Mouse (Mus musculus) embryonic facial prominence, embryonic 14.5 days (tissue): ENCODE results near the gene Olfr1336. TPM values are rescaled to one million over a fixed set of nuclear protein-coding genes. Genes with fewer than 3 reads are reported as not detected.
"Not testable (repeated sequence)": the region's sequence is repeated elsewhere in the genome, so short reads cannot be mapped to it uniquely, and the experiment has no call there.

ENCODE experiments used
- ATAC-seq: fragments of 200-750 bp; cut with Nextera tagmentation; 2 replicates; pipeline ENCODE4 v1.8.0; 2017; ENCODE audit warnings: low read depth, moderate number of reproducible peaks, moderate TSS enrichment
- DNase-seq: peaks from one replicate; pipeline ENCODE4 v3.0.0-alpha.2; 2015; ENCODE audit warnings: low spot score
- H3K27ac ChIP-seq: fragments of 300-500 bp; sonication (generic); replicated peaks from 2 replicates; pipeline ENCODE4 v1.5.1; 2014; ENCODE audit warnings: low read depth, mild to moderate bottlenecking, low read length, moderate library complexity
- H3K27me3 ChIP-seq: fragments of 300-500 bp; sonication (generic); replicated peaks from 2 replicates; pipeline ENCODE4 v1.6.1; 2014; ENCODE audit warnings: low read length; ENCODE audit not compliant: control insufficient read depth, insufficient read depth
- H3K36me3 ChIP-seq: fragments of 300-500 bp; sonication (generic); 2 replicates; pipeline ENCODE4 v1.6.1; 2014; ENCODE audit warnings: low read length, mixed read lengths; ENCODE audit not compliant: control insufficient read depth, insufficient read depth
- H3K4me1 ChIP-seq: fragments of 300-500 bp; sonication (generic); 2 replicates; pipeline ENCODE4 v1.6.1; 2014; ENCODE audit warnings: antibody characterized with exemption, low read length; ENCODE audit not compliant: control insufficient read depth, insufficient read depth
- H3K4me2 ChIP-seq: fragments of 300-500 bp; sonication (generic); 2 replicates; pipeline ENCODE4 v1.6.1; 2014; ENCODE audit warnings: low read depth, mild to moderate bottlenecking, low read length, moderate library complexity, mixed read lengths
- H3K4me3 ChIP-seq: fragments of 300-500 bp; sonication (generic); 2 replicates; pipeline ENCODE4 v1.5.1; 2014; ENCODE audit warnings: low read depth, mild to moderate bottlenecking, low read length
- H3K9ac ChIP-seq: fragments of 300-500 bp; sonication (generic); 2 replicates; pipeline ENCODE4 v1.6.1; 2014; ENCODE audit warnings: low read depth, mild to moderate bottlenecking, low read length, moderate library complexity, mixed read lengths
- H3K9me3 ChIP-seq: fragments of 300-500 bp; sonication (generic); 2 replicates; pipeline ENCODE4 v1.6.1; 2016; ENCODE audit warnings: low read length; ENCODE audit not compliant: control insufficient read depth
- WGBS: fragments of 180-500 bp; shearing (Covaris S2); extraction: QIAGEN DNeasy Blood & Tissue Kit; methylation state at CpG from one replicate; pipeline ENCODE4 v1.1.7; 2014; 5-methylcytosine and 5-hydroxymethylcytosine counted together
- polyA plus RNA-seq: library from polyadenylated mRNA; unstranded; fragments of >200 nt; fragmentation: Nextera tagmentation; extraction: Ambion mirVana; gene quantifications from 2 replicates; pipeline ENCODE4 v1.2.1, GENCODE M21; 2014

Olfr1336 gene
- polyA plus RNA-seq, 1 experiment from 2014 or later: 0.06 TPM

DNA sequence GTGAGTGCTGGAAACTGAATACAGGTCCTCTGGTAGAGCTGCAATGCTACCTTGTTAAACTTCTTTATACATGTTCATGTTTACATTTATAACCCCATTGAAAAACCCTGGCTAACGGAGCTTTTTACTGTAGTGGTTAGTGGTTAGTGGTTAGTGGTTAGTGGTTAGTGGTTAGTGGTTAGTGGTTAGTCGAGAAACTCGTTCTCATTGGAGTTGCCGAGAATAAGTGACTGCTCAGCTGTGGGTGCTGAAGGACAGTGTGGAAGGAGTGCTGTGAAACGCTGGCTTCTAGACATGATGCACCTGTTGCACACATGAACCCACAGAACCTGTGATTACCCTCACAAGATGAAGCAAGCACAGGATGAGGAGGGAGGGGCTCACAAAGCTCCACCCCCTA lies 8.2 kb upstream of the Olfr1336 start:
- Histone ChIP-seq H3K4me2 (no peak overlapping the region), H3K27me3 (no peaks in the 10 kb centered on the region), H3K27ac (no peak overlapping the region), H3K4me1 (no peaks in the 10 kb centered on the region), H3K36me3 (no peaks in the 10 kb centered on the region), H3K4me3 (no peak overlapping the region), H3K9ac (no peak overlapping the region), H3K9me3 (peaks cover 8% of the 10 kb centered on the region; the same call in 1 of the 2 replicates)
- WGBS: 81% methylated on average over 5 of the region's 5 CpGs
- ATAC-seq (no peak), DNase-seq (no peak)

DNA sequence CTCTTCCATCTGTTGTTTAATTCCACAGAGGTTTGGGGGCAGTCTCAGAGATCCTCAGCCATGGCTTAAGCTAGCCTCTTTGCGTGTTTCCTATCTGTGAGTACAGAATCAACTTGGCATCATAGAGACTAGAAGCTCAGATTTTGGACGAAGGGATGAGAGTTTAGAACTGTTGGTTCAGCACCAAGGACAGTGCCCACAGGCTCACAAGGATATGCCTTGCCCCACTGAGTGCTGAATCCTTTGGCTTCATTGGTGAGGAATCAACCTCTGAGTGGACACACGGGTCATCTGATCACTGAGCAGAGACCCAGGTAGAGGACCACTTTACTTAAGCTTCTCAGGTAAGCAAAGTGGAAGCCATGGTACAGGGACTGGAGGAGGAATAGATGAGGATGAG lies 431 bp downstream of the Olfr1336 start:
- WGBS: 53% methylated on average over 3 of the region's 3 CpGs
- ATAC-seq: no peak
- no peak overlapping the region for H3K9ac ChIP-seq
- H3K27ac ChIP-seq: no peak overlapping the region
- no peak overlapping the region for H3K4me2 ChIP-seq
- no peaks in the 10 kb centered on the region for H3K36me3 ChIP-seq
- H3K4me1 ChIP-seq: no peaks in the 10 kb centered on the region
- no peak overlapping the region for H3K4me3 ChIP-seq
- 0 out of 2 replicates have a peak, but pooled peaks cover 4% of the 10 kb centered on the region for H3K9me3 ChIP-seq
- H3K27me3 ChIP-seq: no peaks in the 10 kb centered on the region
- peak; percentile 7 for DNase-seq

- Histone ChIP-seq H3K9ac (no peak within 1 kb of the TSS), H3K36me3 (no peaks in the 10 kb centered on the region), H3K4me3 (no peak within 1 kb of the TSS), H3K27me3 (no peaks in the 10 kb centered on the region), H3K4me1 (no peaks in the 10 kb centered on the region), H3K4me2 (no peak within 1 kb of the TSS), H3K9me3 (no peaks in the 10 kb centered on the region), H3K27ac (no peak within 1 kb of the TSS)
- ATAC-seq: no peak
- DNase-seq: no peak
Measured at GRCm38 (mm10) chr7:6466951-6467350, 11.0 kb downstream of the Olfr1336 start, which contains the start of gene Olfr1346. Gene Olfr1346, plus strand, starts transcription at chr7:6467101.

DNA sequence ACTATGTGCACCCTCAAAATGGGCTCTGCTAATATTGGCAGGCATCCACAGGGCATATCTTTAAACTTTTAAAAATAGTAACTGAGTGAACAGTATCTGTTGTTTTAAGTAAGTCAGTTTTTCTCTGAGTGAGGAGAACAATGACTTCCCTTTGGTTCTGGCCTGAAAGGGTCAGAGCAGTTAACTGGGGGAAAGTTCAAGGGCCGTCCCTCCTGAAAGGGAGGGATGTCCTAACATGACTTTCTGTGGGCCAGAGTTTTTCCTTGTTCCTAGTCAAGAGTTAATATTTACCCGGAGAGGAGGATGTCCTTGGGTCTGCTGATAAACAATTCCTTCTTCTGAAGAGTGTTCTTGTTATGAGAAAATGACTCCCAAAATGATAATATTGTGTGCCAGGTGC lies 21.7 kb downstream of the Olfr1336 start:
- whole genome bisulfite sequencing: 85% methylated on average over 2 of the region's 2 CpGs
- ATAC-seq: not testable (repeated sequence)

GRCm38 (mm10) chr7:6486841-6487240 lies 30.9 kb downstream of the Olfr1336 start, which contains the start of gene Olfr5:
Gene Olfr5, minus strand, starts transcription at chr7:6486941.
- Histone ChIP-seq H3K27ac (no peak within 1 kb of the TSS), H3K36me3 (no peaks in the 10 kb centered on the region), H3K4me3 (no peak within 1 kb of the TSS), H3K4me2 (no peak within 1 kb of the TSS), H3K4me1 (no peaks in the 10 kb centered on the region), H3K27me3 (no peaks in the 10 kb centered on the region), H3K9ac (no peak within 1 kb of the TSS), H3K9me3 (no peaks in the 10 kb centered on the region)
- 24% methylated on average over 2 of the region's 2 CpGs for WGBS
- DNase-seq (no peak), ATAC-seq (no peak)

More for the DNA sequence above, 21.7 kb downstream of the Olfr1336 start:
- not testable (repeated sequence) for H3K9ac ChIP-seq, H3K36me3 ChIP-seq, H3K4me2 ChIP-seq, H3K9me3 ChIP-seq, DNase-seq, H3K4me3 ChIP-seq, H3K27ac ChIP-seq, H3K4me1 ChIP-seq, H3K27me3 ChIP-seq

DNA sequence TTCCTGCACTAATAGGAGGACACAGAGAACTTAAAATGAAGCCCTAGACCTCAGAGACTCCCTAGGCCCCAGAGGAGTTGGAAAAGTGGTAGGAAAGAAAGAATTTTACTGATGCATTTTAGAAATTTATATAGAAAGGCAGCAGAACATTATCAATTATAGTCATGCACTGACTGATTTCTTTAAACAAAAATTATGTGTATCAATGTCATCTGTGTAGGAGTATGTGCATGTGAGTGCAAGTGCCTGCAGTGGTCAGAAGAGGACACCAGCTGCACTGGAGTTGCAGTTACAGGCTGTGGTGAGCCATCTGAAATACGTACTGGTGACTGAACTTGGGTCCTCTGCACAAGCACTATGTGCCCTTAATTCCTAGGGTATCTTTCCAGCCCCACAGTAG lies 43.7 kb downstream of the Olfr1336 start, which contains the start of gene Olfr1347:
TSS of gene Olfr1347 (minus strand) at position 101 of the 400 bp plus-strand sequence.
- no peaks in the 10 kb centered on the region for H3K9me3 ChIP-seq
- DNase-seq: no peak
- no peak within 1 kb of the TSS for H3K9ac ChIP-seq
- 63% methylated on average over 1 of the region's 1 CpGs for WGBS
- H3K4me2 ChIP-seq: no peak within 1 kb of the TSS
- H3K27me3 ChIP-seq: no peaks in the 10 kb centered on the region
- H3K36me3 ChIP-seq: no peaks in the 10 kb centered on the region
- H3K27ac ChIP-seq: no peak within 1 kb of the TSS
- no peak within 1 kb of the TSS for H3K4me3 ChIP-seq
- ATAC-seq: no peak
- H3K4me1 ChIP-seq: no peaks in the 10 kb centered on the region

DNA sequence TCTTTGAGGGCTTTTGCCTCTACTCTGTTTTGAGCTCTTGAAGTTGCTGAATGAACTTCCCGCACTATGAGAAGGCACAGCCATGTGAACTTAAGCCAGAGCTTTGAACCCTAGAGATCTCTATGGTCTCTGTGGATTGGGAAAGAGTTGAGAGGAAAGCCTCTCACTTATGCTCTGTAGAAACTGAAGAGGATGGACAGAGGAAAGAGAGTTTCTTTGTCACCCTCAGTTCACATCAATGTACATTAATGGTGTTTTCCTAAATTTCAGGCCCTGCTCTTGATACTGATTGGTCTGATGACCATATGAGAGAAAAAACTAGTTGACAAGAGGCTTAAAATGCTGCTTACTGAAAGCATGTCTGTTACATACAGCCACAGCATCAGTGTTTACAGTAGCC lies 52.7 kb downstream of the Olfr1336 start, which contains the start of gene Olfr1348:
TSS of gene Olfr1348 (minus strand) at position 101 of the 400 bp plus-strand sequence.
- no peak for DNase-seq
- no peak within 1 kb of the TSS for H3K4me3 ChIP-seq
- no peaks in the 10 kb centered on the region for H3K9me3 ChIP-seq
- no peaks in the 10 kb centered on the region for H3K27me3 ChIP-seq
- WGBS: 96% methylated on average over 1 of the region's 1 CpGs
- no peaks in the 10 kb centered on the region for H3K4me1 ChIP-seq
- no peak within 1 kb of the TSS for H3K4me2 ChIP-seq
- H3K9ac ChIP-seq: no peak within 1 kb of the TSS
- no peaks in the 10 kb centered on the region for H3K36me3 ChIP-seq
- no peak for ATAC-seq
- H3K27ac ChIP-seq: no peak within 1 kb of the TSS

Other genes starting within 250 kb of the Olfr1336 start
- not detected in 2 replicates for gene Zscan5b, start 233.9 kb upstream of the Olfr1336 start, polyA plus RNA-seq
- 0.26 TPM in 1 of 2 replicates, not detected in the other for gene Epp13, start 203.5 kb upstream of the Olfr1336 start, polyA plus RNA-seq
- 10.4 and 11.9 TPM in 2 replicates for gene Zfp667, start 169.6 kb upstream of the Olfr1336 start, polyA plus RNA-seq
- gene Zfp583, start 124.9 kb upstream of the Olfr1336 start, polyA plus RNA-seq: 6.2 and 6.5 TPM in 2 replicates
- gene Gm3854, start 112.4 kb upstream of the Olfr1336 start, polyA plus RNA-seq: 1.3 and 1.4 TPM in 2 replicates
- gene Zfp78, start 92.9 kb upstream of the Olfr1336 start, polyA plus RNA-seq: 2.9 and 3.2 TPM in 2 replicates
- gene Zfp28, start 72.9 kb upstream of the Olfr1336 start, polyA plus RNA-seq: 8.5 and 8.9 TPM in 2 replicates
- 0.12 and 0.18 TPM in 2 replicates for gene Smim17, start 57.5 kb upstream of the Olfr1336 start, polyA plus RNA-seq
- gene Gm20715, start 45.9 kb upstream of the Olfr1336 start, polyA plus RNA-seq: not detected in 2 replicates
- not detected in 2 replicates for gene Olfr1344, start 17.5 kb upstream of the Olfr1336 start, polyA plus RNA-seq
- not detected in 2 replicates for gene Olfr1346, start 10.9 kb downstream of the Olfr1336 start, polyA plus RNA-seq
- not detected in 2 replicates for gene Olfr5, start 30.8 kb downstream of the Olfr1336 start, polyA plus RNA-seq
- gene Olfr1347, start 43.6 kb downstream of the Olfr1336 start, polyA plus RNA-seq: not detected in 2 replicates
- not detected in 2 replicates for gene Olfr1348, start 52.6 kb downstream of the Olfr1336 start, polyA plus RNA-seq
- gene Olfr1349, start 66.8 kb downstream of the Olfr1336 start, polyA plus RNA-seq: not detected in 2 replicates
- gene Olfr1350, start 108.7 kb downstream of the Olfr1336 start, polyA plus RNA-seq: 0.18 TPM in 1 of 2 replicates, not detected in the other
- 24.4 and 34.6 TPM in 2 replicates for gene Zim1, start 240.3 kb downstream of the Olfr1336 start, polyA plus RNA-seq